Mouse (Mus musculus) cortical plate, adult 2 months (tissue): ENCODE results near the gene Prpf4b. TPM values are rescaled to one million over a fixed set of nuclear protein-coding genes. Genes with fewer than 3 reads are reported as not detected.
"Not testable (repeated sequence)": the region's sequence is repeated elsewhere in the genome, so short reads cannot be mapped to it uniquely, and the experiment has no call there.

ENCODE experiments used
- H3K27ac ChIP-seq: fragments of 200-500 bp; 2 replicates; pipeline ENCODE4 v1.5.1; 2012; ENCODE audit warnings: low read length, control low read depth, inconsistent platforms; ENCODE audit not compliant: insufficient read depth
- H3K4me1 ChIP-seq: fragments of 200-500 bp; 2 replicates; pipeline ENCODE4 v1.6.1; 2011; ENCODE audit warnings: low read length; ENCODE audit not compliant: control insufficient read depth, insufficient read depth
- H3K4me3 ChIP-seq: fragments of 200-500 bp; 2 replicates; pipeline ENCODE4 v1.5.1; 2011; ENCODE audit warnings: mild to moderate bottlenecking, low read length, control low read depth; ENCODE audit not compliant: insufficient read depth
- CTCF ChIP-seq: fragments of 200-500 bp; IDR thresholded peaks from 2 replicates; pipeline ENCODE4 v1.5.1; 2011; ENCODE audit warnings: mild to moderate bottlenecking, control low read depth, low read length; ENCODE audit not compliant: insufficient read depth; ENCODE audit errors: extremely low read depth
- POLR2A ChIP-seq: fragments of 200-500 bp; IDR thresholded peaks from 2 replicates; pipeline ENCODE4 v1.6.1; 2011; ENCODE audit warnings: mild to moderate bottlenecking, low read length, control low read depth; ENCODE audit not compliant: insufficient read depth; ENCODE audit errors: extremely low read depth
- polyA plus RNA-seq: library from polyadenylated mRNA; depleted of rRNA; stranded (reverse); fragments of >200 nt; gene quantifications from 2 replicates; pipeline ENCODE4 v1.2.3, GENCODE M21; 2012

Prpf4b gene
- polyA plus RNA-seq, 1 experiment: 91.6 TPM

DNA sequence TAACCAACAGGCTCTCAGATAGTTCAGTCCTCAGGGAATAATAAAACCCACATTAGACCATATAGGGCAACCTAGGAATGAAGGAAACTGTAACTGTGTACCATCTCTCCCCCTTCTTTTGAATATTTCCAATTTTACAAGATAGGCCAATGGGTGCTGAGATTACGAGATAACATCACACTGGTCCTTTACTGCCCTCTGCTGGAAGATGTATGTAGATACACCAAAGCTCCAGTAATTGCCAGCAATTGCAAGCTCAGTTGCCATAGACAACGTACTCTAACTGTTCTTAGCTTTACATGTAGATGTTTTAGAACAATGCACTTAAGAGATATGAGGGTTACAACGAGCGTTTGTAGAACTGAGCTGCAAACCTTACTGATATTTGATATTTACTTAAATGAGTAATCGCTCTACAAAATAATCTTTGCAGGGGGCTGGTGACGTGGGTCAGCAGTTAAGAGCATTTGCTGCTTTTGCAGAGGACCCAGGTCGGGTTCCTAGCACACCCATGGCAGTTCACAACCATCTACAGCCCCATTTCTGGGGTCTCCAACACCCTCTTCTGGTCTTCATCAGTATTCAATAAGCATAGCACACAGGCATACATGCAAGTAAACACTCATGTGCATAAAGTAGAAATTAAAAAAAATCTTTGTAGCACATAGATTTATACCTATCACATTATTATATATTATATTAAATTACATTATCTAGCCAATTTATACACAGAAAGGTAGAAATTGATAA is 10.5 kb upstream of the Prpf4b start:
- no peak overlapping the region for H3K4me3 ChIP-seq
- TF ChIP-seq POLR2A (no peak), CTCF (peak; percentile 80)
- H3K27ac ChIP-seq: no peak overlapping the region
- no peaks in the 10 kb centered on the region for H3K4me1 ChIP-seq

DNA sequence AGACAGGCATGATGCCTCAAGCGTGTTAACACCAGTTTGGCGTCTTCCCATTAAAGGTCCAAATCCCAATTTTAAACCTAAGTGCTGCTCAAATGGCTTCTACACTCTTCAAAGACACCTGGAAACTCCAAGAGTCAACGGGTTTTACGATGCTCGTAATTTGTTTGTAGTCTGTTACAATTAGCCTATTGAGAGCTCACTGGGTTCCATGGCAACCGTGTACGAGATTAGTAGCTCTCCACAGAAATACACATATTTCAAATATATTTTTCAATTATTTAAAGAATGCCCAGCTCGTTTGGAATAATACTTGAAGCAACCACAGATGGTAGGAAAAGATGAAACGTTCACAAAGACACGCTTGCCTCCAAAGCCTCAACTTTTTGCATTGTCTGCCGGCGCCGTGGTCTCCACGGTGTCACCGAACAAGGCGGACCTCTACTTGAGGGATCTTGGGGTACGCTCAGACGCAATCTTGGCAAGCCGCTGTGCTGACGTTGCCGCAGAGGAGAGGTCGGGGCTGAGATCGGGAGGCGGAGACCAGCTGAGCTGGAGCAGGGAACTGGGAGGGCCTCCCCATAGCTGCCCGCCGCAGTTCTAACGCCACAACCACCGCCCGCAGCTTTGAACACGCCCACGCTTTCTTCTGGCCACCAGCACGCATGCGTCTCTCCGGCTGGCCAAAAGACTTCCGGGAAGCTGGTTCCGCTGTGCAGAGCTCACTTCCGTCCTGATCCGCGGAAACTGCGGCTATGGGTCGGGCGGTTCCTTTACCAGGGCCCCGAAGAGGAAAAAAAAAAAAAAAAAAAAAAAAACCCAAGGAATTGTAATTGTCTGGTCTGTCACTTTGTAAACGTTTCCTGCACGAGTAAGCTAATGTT is 1.1 kb upstream of the Prpf4b start:
- TF ChIP-seq CTCF: no peak
- TF ChIP-seq POLR2A: peak; percentile 58
- peak overlapping the region; percentile 71 for H3K4me3 ChIP-seq
- 0 out of 2 replicates have a peak overlapping the region, but pooled peaks have one; percentile 1 for H3K27ac ChIP-seq
- H3K4me1 ChIP-seq: no peaks in the 10 kb centered on the region

DNA sequence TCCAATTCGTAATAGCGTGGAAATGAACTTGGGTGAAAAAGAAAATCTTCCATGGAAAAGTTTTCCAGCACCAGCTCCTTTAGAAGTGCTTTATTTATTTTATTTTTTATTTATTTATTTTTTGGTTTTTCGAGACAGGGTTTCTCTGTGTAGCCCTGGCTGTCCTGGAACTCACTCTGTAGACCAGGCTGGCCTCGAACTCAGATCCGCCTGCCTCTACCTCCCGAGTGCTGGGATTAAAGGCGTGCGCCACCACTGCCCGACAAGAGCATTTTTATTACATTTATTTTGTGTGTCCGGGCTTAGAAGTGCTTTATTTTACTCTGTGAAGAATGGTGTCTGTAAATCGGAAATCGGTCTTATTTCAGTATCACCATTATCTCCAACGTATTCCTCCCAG is 366 bp upstream of the Prpf4b start:
- not testable (repeated sequence) for H3K4me1 ChIP-seq, H3K27ac ChIP-seq
- peak overlapping the region; percentile 71 for H3K4me3 ChIP-seq

DNA sequence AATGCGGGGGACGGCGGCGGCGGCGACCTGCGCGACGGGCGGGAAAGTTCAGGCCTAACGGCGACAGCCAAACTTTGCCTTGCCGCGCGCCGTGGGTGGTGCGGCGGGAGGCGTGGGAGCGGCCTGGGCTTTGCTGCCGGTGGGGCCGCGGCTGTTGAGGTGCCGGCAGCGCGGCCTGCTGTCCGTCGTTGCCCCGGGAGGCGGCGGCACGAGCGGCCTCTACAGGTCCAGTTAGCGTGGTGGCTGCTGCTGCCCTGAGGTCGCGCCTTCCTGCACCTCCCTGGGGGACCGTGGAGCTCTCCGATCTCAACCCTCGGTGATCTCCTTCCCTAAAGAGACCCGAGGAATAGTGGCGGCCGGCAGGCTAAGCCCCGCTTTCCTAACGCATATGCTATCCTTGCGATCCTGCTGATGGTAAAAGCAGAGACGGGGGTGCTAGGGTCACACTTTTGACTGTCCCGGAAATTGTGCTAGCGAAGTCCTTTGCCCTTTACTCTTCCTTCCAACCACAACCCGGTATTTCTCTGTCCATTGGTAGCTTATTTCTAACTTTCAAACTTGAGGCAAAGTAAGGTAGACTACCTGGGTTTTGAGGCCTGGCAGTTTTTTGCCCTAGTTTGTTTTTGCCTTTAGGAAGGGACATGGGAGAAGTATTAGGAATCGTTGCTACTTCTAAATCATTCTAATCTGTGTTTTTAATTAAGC is 791 bp downstream of the Prpf4b start:
- Histone ChIP-seq H3K4me1 (no peaks in the 10 kb centered on the region; the same call in 1 of the 2 replicates), H3K27ac (peak overlapping the region; percentile 93), H3K4me3 (peak overlapping the region; percentile 71)

DNA sequence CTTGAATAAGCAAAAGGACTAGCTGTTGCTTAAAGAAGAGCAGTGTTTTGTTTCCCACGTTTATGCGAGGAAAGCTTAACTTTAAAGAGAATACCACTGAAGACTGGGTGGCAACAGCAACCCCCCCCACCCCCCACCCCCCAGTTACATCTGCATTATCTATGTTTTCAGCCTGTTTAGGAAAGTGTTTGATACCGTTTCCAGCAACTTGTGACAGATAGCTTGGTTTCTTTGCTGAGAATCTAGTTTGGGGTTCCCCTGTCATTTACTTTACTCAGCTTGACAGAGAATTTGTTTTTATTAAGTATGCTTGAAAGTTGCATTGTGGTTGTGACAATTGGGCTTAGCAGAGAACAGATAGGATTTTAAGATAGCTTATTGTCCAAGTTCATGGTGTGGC is 1.4 kb downstream of the Prpf4b start:
- no peak overlapping the region for H3K27ac ChIP-seq
- no peak for TF ChIP-seq POLR2A
- TF ChIP-seq CTCF: no peak
- peak overlapping the region; percentile 71; the same call in 1 of the 2 replicates for H3K4me3 ChIP-seq
- no peaks in the 10 kb centered on the region; the same call in 1 of the 2 replicates for H3K4me1 ChIP-seq

More for the DNA sequence above, 791 bp downstream of the Prpf4b start:
- TF ChIP-seq POLR2A: no peak
- no peak for TF ChIP-seq CTCF

DNA sequence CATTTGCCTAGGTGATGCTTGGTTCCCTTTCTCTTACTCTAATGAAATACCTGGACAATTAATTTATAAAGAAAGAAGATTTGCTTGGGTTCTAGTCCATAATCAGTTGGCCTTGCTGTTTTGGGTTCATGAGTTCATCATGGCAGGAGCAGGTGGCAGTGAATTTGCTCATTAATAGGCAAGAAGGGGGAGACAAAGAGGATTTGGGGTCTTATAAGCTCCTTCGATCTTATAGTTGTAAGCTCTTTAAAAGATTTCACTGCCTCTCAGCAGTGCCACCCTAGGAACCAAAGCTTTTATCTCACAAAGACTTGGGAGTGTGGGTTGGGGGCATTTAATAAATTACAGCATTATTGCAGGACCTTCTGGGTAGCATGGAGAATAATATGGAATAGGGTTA is 17.8 kb downstream of the Prpf4b start:
- H3K4me3 ChIP-seq: no peak overlapping the region
- H3K27ac ChIP-seq: no peak overlapping the region
- no peak for TF ChIP-seq CTCF
- H3K4me1 ChIP-seq: no peaks in the 10 kb centered on the region

DNA sequence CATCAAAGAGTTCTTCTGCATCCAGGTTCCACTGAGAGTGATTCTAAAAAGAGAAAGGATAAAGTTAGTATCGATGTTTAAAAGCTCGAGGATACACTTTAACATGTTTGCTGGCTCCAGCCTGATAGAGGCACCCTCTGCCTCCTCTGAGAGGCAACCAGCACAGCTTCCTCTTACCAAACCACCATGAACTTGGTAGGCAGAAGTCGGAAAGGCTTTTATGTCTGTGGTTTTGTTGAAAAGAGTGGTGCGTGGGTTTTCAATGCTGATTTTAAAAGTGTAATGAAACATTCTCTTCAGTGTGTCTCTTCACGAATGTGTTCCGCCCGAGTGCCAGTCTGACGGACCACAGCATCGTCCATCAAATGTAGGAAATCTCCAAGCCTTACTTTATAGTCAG is 39.5 kb downstream of the Prpf4b start:
- TF ChIP-seq POLR2A (no peak), CTCF (no peak)
- H3K27ac ChIP-seq: no peak overlapping the region
- H3K4me3 ChIP-seq: no peak overlapping the region
- no peaks in the 10 kb centered on the region for H3K4me1 ChIP-seq

DNA sequence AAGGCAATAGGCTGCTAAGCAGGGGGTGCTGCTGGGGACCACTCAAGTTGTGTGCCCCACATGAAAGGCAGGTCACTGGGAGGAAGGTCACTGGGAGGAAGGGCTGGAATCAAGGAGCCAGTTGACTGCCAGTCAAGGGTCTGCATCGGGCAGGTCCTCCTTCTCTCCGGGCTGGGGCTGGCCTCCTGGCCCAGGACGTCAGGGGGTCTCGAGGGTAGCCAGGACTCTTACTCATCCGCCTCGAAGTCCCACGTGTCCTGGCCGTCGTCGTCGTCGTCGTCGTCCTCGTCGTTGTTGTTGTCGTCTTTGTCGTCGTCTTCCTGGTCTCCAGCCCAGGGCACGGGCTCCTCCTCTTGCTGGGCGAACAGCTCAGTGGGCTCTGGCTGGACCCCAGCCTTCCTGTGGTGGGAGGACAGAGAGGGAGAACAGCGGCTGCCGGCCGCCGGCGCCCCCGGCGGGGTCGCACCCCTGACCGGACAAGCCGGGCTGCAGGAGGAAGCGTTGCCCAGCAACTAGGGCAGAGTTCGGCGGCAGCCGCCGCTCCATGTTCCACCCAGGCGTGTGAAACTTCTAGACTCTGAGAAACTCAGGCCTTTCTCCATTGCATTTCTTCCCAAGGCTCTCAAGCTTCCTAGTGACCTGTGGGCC is 41.5 kb downstream of the Prpf4b start:
- Histone ChIP-seq H3K4me3 (no peak overlapping the region), H3K4me1 (no peaks in the 10 kb centered on the region), H3K27ac (no peak overlapping the region)
- no peak for TF ChIP-seq POLR2A
- no peak for TF ChIP-seq CTCF

DNA sequence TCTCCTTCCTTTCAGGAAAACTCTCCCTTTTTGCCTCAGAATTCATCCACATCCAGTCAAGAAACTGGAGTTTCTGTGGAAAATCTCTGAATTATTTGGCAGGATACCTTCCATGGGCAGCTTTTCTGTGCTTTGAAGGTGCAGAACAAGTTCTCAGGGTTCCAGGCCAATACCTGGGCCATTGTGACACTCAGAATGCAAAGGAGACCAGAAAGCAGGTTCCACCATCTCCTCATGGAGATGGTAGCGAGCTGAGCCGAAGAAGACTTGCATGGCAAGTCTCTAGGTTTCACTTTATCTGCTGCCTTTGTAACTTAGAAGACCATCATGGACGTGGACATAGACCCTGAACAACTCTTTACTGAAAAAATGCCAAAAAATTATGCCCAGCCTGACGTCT is 49.1 kb downstream of the Prpf4b start, which contains the start of the genes Fam217a and 4933417A18Rik:
TSS of gene Fam217a (minus strand) at position 101 of the 400 bp plus-strand sequence.
TSS of gene 4933417A18Rik (plus strand) at position 200 of the 400 bp plus-strand sequence.
- no peak within 1 kb of the TSS for H3K4me3 ChIP-seq
- no peak for TF ChIP-seq POLR2A
- TF ChIP-seq CTCF: no peak
- H3K4me1 ChIP-seq: no peaks in the 10 kb centered on the region
- no peak within 1 kb of the TSS for H3K27ac ChIP-seq
